Mouse (Mus musculus) lung, postnatal 14 days (tissue): ENCODE measurements around the gene Ogdh.
"Not testable (repeated sequence)": the region's sequence is repeated elsewhere in the genome, so short reads cannot be mapped to it uniquely, and the experiment has no call there.

ENCODE experiments used
- DNase-seq: peaks from one replicate; pipeline ENCODE4 v3.0.0; 2021

The Ogdh gene

GRCm38 (mm10) chr11:6291401-6292115 is at the start of gene Ogdh:
Gene Ogdh, plus strand, starts transcription at chr11:6291633.
- peak; percentile 99 for DNase-seq

GRCm38 (mm10) chr11:6244707-6245106 is 46.7 kb upstream of the Ogdh start:
- DNase-seq: no peak

- no peak for DNase-seq
These were observed 39.2 kb upstream of the Ogdh start for GRCm38 (mm10) chr11:6252248-6252647.

- no peak for DNase-seq
These were observed 38.6 kb upstream of the Ogdh start for GRCm38 (mm10) chr11:6252824-6253223.

- DNase-seq: not testable (repeated sequence)
These were observed 36.8 kb upstream of the Ogdh start for GRCm38 (mm10) chr11:6254602-6255001.

- DNase-seq: no peak
These were observed 34.9 kb upstream of the Ogdh start for GRCm38 (mm10) chr11:6256490-6257072.

- no peak for DNase-seq
These were observed 32.0 kb upstream of the Ogdh start for GRCm38 (mm10) chr11:6259413-6259812.

- DNase-seq: peak; percentile 83
These were observed 29.9 kb upstream of the Ogdh start for GRCm38 (mm10) chr11:6261434-6262082.

- no peak for DNase-seq
These were observed 24.8 kb upstream of the Ogdh start for GRCm38 (mm10) chr11:6266621-6267020.

GRCm38 (mm10) chr11:6267320-6268254 is 23.8 kb upstream of the Ogdh start, which contains the start of gene Ddx56:
Gene Ddx56, minus strand, starts transcription at chr11:6267772.
- DNase-seq: peak; percentile 89

- DNase-seq: no peak
These were observed 17.8 kb upstream of the Ogdh start for GRCm38 (mm10) chr11:6273607-6274006.

GRCm38 (mm10) chr11:6274387-6275093 is 16.9 kb upstream of the Ogdh start, which contains the start of gene Tmed4:
Gene Tmed4, minus strand, starts transcription at chr11:6274870.
- peak; percentile 100 for DNase-seq

GRCm38 (mm10) chr11:6275094-6275484 is 16.3 kb upstream of the Ogdh start:
- no peak for DNase-seq

GRCm38 (mm10) chr11:6276466-6276865 is 15.0 kb upstream of the Ogdh start:
- DNase-seq: no peak

GRCm38 (mm10) chr11:6282940-6283339 is 8.5 kb upstream of the Ogdh start:
- DNase-seq: peak; percentile 46

GRCm38 (mm10) chr11:6290138-6290537 is 1.3 kb upstream of the Ogdh start:
- no peak for DNase-seq

- DNase-seq: no peak
These were observed 550 bp upstream of the Ogdh start for GRCm38 (mm10) chr11:6290883-6291282.

- peak; percentile 59 for DNase-seq
These were observed 919 bp downstream of the Ogdh start for GRCm38 (mm10) chr11:6292116-6292987.

- no peak for DNase-seq
These were observed 1.5 kb downstream of the Ogdh start for GRCm38 (mm10) chr11:6292988-6293349.

GRCm38 (mm10) chr11:6293601-6294000 is 2.2 kb downstream of the Ogdh start:
- DNase-seq: no peak

- DNase-seq: no peak
These were observed 3.2 kb downstream of the Ogdh start for GRCm38 (mm10) chr11:6294632-6295031.
